Mouse (Mus musculus) midbrain, embryonic 15.5 days (tissue): ENCODE results near the gene Hsd17b13. TPM values are rescaled to one million over a fixed set of nuclear protein-coding genes. Genes with fewer than 3 reads are reported as not detected.
"Not testable (repeated sequence)": the region's sequence is repeated elsewhere in the genome, so short reads cannot be mapped to it uniquely, and the experiment has no call there.

Experiments used
- ATAC-seq: fragments of 200-750 bp; cut with Nextera tagmentation; replicated peaks from 2 replicates; pipeline ENCODE4 v1.8.0; 2017; ENCODE audit warnings: moderate TSS enrichment
- H3K27ac ChIP-seq: fragments of 300-500 bp; sonication (generic); 2 replicates; pipeline ENCODE4 v1.5.1; 2015; ENCODE audit warnings: mild to moderate bottlenecking, inconsistent platforms
- H3K27me3 ChIP-seq: fragments of 300-500 bp; sonication (generic); replicated peaks from 2 replicates; pipeline ENCODE4 v1.6.1; 2015; ENCODE audit warnings: inconsistent platforms
- H3K36me3 ChIP-seq: fragments of 300-500 bp; sonication (generic); replicated peaks from 2 replicates; pipeline ENCODE4 v1.6.1; 2015; ENCODE audit warnings: inconsistent platforms
- H3K4me1 ChIP-seq: fragments of 300-500 bp; sonication (generic); 2 replicates; pipeline ENCODE4 v1.6.1; 2015; ENCODE audit warnings: inconsistent platforms
- H3K4me2 ChIP-seq: fragments of 300-500 bp; sonication (generic); 2 replicates; pipeline ENCODE4 v1.6.1; 2015; ENCODE audit warnings: inconsistent platforms, mild to moderate bottlenecking, moderate library complexity
- H3K4me3 ChIP-seq: fragments of 300-500 bp; sonication (generic); 2 replicates; pipeline ENCODE4 v1.5.1; 2015; ENCODE audit warnings: mild to moderate bottlenecking, inconsistent platforms
- H3K9ac ChIP-seq: fragments of 300-500 bp; sonication (generic); 2 replicates; pipeline ENCODE4 v1.6.1; 2015; ENCODE audit warnings: mild to moderate bottlenecking, inconsistent platforms
- H3K9me3 ChIP-seq: fragments of 300-500 bp; sonication (generic); 2 replicates; pipeline ENCODE4 v1.6.1; 2016; ENCODE audit warnings: inconsistent platforms
- WGBS: fragments of 180-500 bp; shearing (Covaris S2); methylation state at CpG from one replicate; pipeline ENCODE4 v1.1.7; 2015; ENCODE audit warnings: mixed read lengths; 5-methylcytosine and 5-hydroxymethylcytosine counted together
- polyA plus RNA-seq: library from polyadenylated mRNA; unstranded; fragments of >200 nt; fragmentation: Nextera tagmentation; extraction: Ambion mirVana; gene quantifications from 2 replicates; pipeline ENCODE4 v1.2.1, GENCODE M21; 2015

Hsd17b13 gene
- polyA plus RNA-seq, 1 experiment from 2014 or later, result 0.19 TPM

GRCm38 (mm10) chr5:103936906-103937589, 40.2 kb downstream of the Hsd17b13 start:
- H3K36me3 ChIP-seq, result no peaks in the 10 kb centered on the region
- H3K9ac ChIP-seq, result no peak overlapping the region
- WGBS, result 37% methylated on average over 14 of the region's 14 CpGs
- H3K27me3 ChIP-seq, result 0 out of 2 replicates have a peak, but pooled peaks cover 3% of the 10 kb centered on the region
- peaks cover 11% of the 10 kb centered on the region; the same call in 1 of the 2 replicates for H3K4me1 ChIP-seq
- H3K9me3 ChIP-seq, result no peaks in the 10 kb centered on the region
- 0 out of 2 replicates have a peak overlapping the region, but pooled peaks have one; percentile 25 for H3K27ac ChIP-seq
- peak; percentile 73 for ATAC-seq
- H3K4me3 ChIP-seq, result no peak overlapping the region
- H3K4me2 ChIP-seq, result no peak overlapping the region

GRCm38 (mm10) chr5:103931924-103932323, 45.3 kb downstream of the Hsd17b13 start:
- not testable (repeated sequence) for H3K9ac ChIP-seq, H3K4me3 ChIP-seq, H3K4me2 ChIP-seq, H3K4me1 ChIP-seq, H3K9me3 ChIP-seq, ATAC-seq, H3K36me3 ChIP-seq, H3K27me3 ChIP-seq, H3K27ac ChIP-seq

- Histone ChIP-seq H3K27me3 (no peaks in the 10 kb centered on the region), H3K27ac (no peak overlapping the region), H3K9ac (no peak overlapping the region), H3K36me3 (no peaks in the 10 kb centered on the region), H3K9me3 (no peaks in the 10 kb centered on the region), H3K4me1 (peaks cover 6% of the 10 kb centered on the region; the same call in 1 of the 2 replicates), H3K4me2 (no peak overlapping the region), H3K4me3 (no peak overlapping the region)
- WGBS, result 59% methylated on average over 5 of the region's 5 CpGs
- no peak for ATAC-seq
Measured at GRCm38 (mm10) chr5:103930511-103930910, 46.7 kb downstream of the Hsd17b13 start.

- Histone ChIP-seq H3K9me3 (no peaks in the 10 kb centered on the region), H3K27ac (no peak overlapping the region), H3K4me1 (peaks cover 6% of the 10 kb centered on the region; the same call in 1 of the 2 replicates), H3K9ac (no peak overlapping the region), H3K4me3 (no peak overlapping the region), H3K4me2 (no peak overlapping the region), H3K27me3 (no peaks in the 10 kb centered on the region), H3K36me3 (no peaks in the 10 kb centered on the region)
- no peak for ATAC-seq
- WGBS, result 90% methylated on average over 7 of the region's 7 CpGs
Measured at GRCm38 (mm10) chr5:103928196-103928550, 49.0 kb downstream of the Hsd17b13 start.

- no peaks in the 10 kb centered on the region for H3K36me3 ChIP-seq
- no peaks in the 10 kb centered on the region for H3K27me3 ChIP-seq
- H3K4me1 ChIP-seq, result peaks cover 6% of the 10 kb centered on the region; the same call in 1 of the 2 replicates
- H3K4me3 ChIP-seq, result no peak overlapping the region
- peak overlapping the region; percentile 42 for H3K4me2 ChIP-seq
- 29% methylated on average over 27 of the region's 27 CpGs for WGBS
- H3K27ac ChIP-seq, result no peak overlapping the region
- peak; percentile 52 for ATAC-seq
- no peak overlapping the region for H3K9ac ChIP-seq
- no peaks in the 10 kb centered on the region for H3K9me3 ChIP-seq
Measured at GRCm38 (mm10) chr5:103927429-103928195, 49.6 kb downstream of the Hsd17b13 start.

GRCm38 (mm10) chr5:103926398-103926797, 50.8 kb downstream of the Hsd17b13 start:
- no peak overlapping the region for H3K9ac ChIP-seq
- H3K4me1 ChIP-seq, result peaks cover 6% of the 10 kb centered on the region; the same call in 1 of the 2 replicates

GRCm38 (mm10) chr5:103923755-103924154, 53.5 kb downstream of the Hsd17b13 start:
- no peak overlapping the region for H3K4me2 ChIP-seq
- no peaks in the 10 kb centered on the region for H3K36me3 ChIP-seq
- peaks cover 6% of the 10 kb centered on the region; the same call in 1 of the 2 replicates for H3K4me1 ChIP-seq
- ATAC-seq, result no peak
- no peak overlapping the region for H3K4me3 ChIP-seq
- H3K9me3 ChIP-seq, result no peaks in the 10 kb centered on the region
- WGBS, result 93% methylated on average over 2 of the region's 2 CpGs
- H3K9ac ChIP-seq, result no peak overlapping the region
- H3K27ac ChIP-seq, result no peak overlapping the region
- no peaks in the 10 kb centered on the region for H3K27me3 ChIP-seq

More at GRCm38 (mm10) chr5:103926398-103926797, 50.8 kb downstream of the Hsd17b13 start:
- whole genome bisulfite sequencing, result 69% methylated on average over 12 of the region's 12 CpGs
- H3K36me3 ChIP-seq, result no peaks in the 10 kb centered on the region
- no peak overlapping the region for H3K27ac ChIP-seq
- H3K9me3 ChIP-seq, result no peaks in the 10 kb centered on the region
- ATAC-seq, result no peak
- no peak overlapping the region for H3K4me3 ChIP-seq
- H3K27me3 ChIP-seq, result no peaks in the 10 kb centered on the region
- H3K4me2 ChIP-seq, result no peak overlapping the region

GRCm38 (mm10) chr5:103923101-103923500, 54.1 kb downstream of the Hsd17b13 start:
- no peak overlapping the region for H3K9ac ChIP-seq
- no peak overlapping the region for H3K4me2 ChIP-seq
- peaks cover 6% of the 10 kb centered on the region; the same call in 1 of the 2 replicates for H3K4me1 ChIP-seq
- ATAC-seq, result no peak
- no peak overlapping the region for H3K4me3 ChIP-seq
- 80% methylated on average over 6 of the region's 6 CpGs for WGBS
- no peaks in the 10 kb centered on the region for H3K9me3 ChIP-seq
- no peak overlapping the region for H3K27ac ChIP-seq
- no peaks in the 10 kb centered on the region for H3K27me3 ChIP-seq
- no peaks in the 10 kb centered on the region for H3K36me3 ChIP-seq

GRCm38 (mm10) chr5:103922436-103922835, 54.8 kb downstream of the Hsd17b13 start:
- Histone ChIP-seq H3K9ac (no peak overlapping the region), H3K27me3 (no peaks in the 10 kb centered on the region), H3K9me3 (no peaks in the 10 kb centered on the region), H3K4me2 (no peak overlapping the region), H3K4me3 (no peak overlapping the region), H3K27ac (no peak overlapping the region), H3K36me3 (no peaks in the 10 kb centered on the region), H3K4me1 (peaks cover 4% of the 10 kb centered on the region; the same call in 1 of the 2 replicates)
- 71% methylated on average over 5 of the region's 5 CpGs for WGBS
- ATAC-seq, result no peak

GRCm38 (mm10) chr5:103919497-103919896, 57.7 kb downstream of the Hsd17b13 start:
- 90% methylated on average over 4 of the region's 4 CpGs for WGBS
- H3K9ac ChIP-seq, result no peak overlapping the region
- H3K27me3 ChIP-seq, result no peaks in the 10 kb centered on the region
- H3K9me3 ChIP-seq, result no peaks in the 10 kb centered on the region
- no peak overlapping the region for H3K4me3 ChIP-seq
- H3K36me3 ChIP-seq, result no peaks in the 10 kb centered on the region
- ATAC-seq, result no peak
- H3K4me1 ChIP-seq, result 0 out of 2 replicates have a peak, but pooled peaks cover 4% of the 10 kb centered on the region
- H3K27ac ChIP-seq, result no peak overlapping the region
- no peak overlapping the region for H3K4me2 ChIP-seq

- no peaks in the 10 kb centered on the region for H3K36me3 ChIP-seq
- H3K27ac ChIP-seq, result no peak overlapping the region
- H3K4me1 ChIP-seq, result 0 out of 2 replicates have a peak, but pooled peaks cover 4% of the 10 kb centered on the region
- H3K4me3 ChIP-seq, result no peak overlapping the region
- H3K9me3 ChIP-seq, result no peaks in the 10 kb centered on the region
- 79% methylated on average over 3 of the region's 3 CpGs for WGBS
- no peak overlapping the region for H3K4me2 ChIP-seq
- no peak for ATAC-seq
- H3K27me3 ChIP-seq, result no peaks in the 10 kb centered on the region
- H3K9ac ChIP-seq, result no peak overlapping the region
Measured at GRCm38 (mm10) chr5:103918233-103918632, 59.0 kb downstream of the Hsd17b13 start.

- Histone ChIP-seq H3K27ac (0 out of 2 replicates have a peak overlapping the region, but pooled peaks have one; percentile 29), H3K4me1 (0 out of 2 replicates have a peak, but pooled peaks cover 4% of the 10 kb centered on the region), H3K36me3 (no peaks in the 10 kb centered on the region), H3K27me3 (no peaks in the 10 kb centered on the region), H3K9me3 (no peaks in the 10 kb centered on the region), H3K9ac (no peak overlapping the region), H3K4me2 (no peak overlapping the region), H3K4me3 (no peak overlapping the region)
- ATAC-seq, result peak; percentile 46; the same call in 1 of the 2 replicates
- WGBS, result 44% methylated on average over 8 of the region's 8 CpGs
Measured at GRCm38 (mm10) chr5:103917357-103917895, 59.8 kb downstream of the Hsd17b13 start.
